Mouse (Mus musculus) embryonic facial prominence, embryonic 15.5 days (tissue): Measurements from ENCODE around the gene Ptx4. TPM values are rescaled to one million over a fixed set of nuclear protein-coding genes. Genes with fewer than 3 reads are reported as not detected.

Experiments used
- ATAC-seq: fragments of 200-750 bp; cut with Nextera tagmentation; 2 replicates; pipeline ENCODE4 v1.8.0; 2017; ENCODE audit warnings: low read depth, moderate TSS enrichment; ENCODE audit not compliant: insufficient number of reproducible peaks, low FRiP score, low TSS enrichment
- H3K27ac ChIP-seq: fragments of 300-500 bp; sonication (generic); replicated peaks from 2 replicates; pipeline ENCODE4 v1.5.1; 2015; ENCODE audit warnings: mild to moderate bottlenecking, inconsistent platforms
- H3K27me3 ChIP-seq: fragments of 300-500 bp; sonication (generic); 2 replicates; pipeline ENCODE4 v1.6.1; 2015; ENCODE audit warnings: inconsistent platforms
- H3K36me3 ChIP-seq: fragments of 300-500 bp; sonication (generic); 2 replicates; pipeline ENCODE4 v1.6.1; 2015; ENCODE audit warnings: mild to moderate bottlenecking, inconsistent platforms
- H3K4me1 ChIP-seq: fragments of 300-500 bp; sonication (generic); 2 replicates; pipeline ENCODE4 v1.6.1; 2015; ENCODE audit warnings: inconsistent platforms
- H3K4me2 ChIP-seq: fragments of 300-500 bp; sonication (generic); replicated peaks from 2 replicates; pipeline ENCODE4 v1.6.1; 2015; ENCODE audit warnings: mild to moderate bottlenecking, inconsistent platforms
- H3K4me3 ChIP-seq: fragments of 300-500 bp; sonication (generic); replicated peaks from 2 replicates; pipeline ENCODE4 v1.5.1; 2015; ENCODE audit warnings: mild to moderate bottlenecking, inconsistent platforms
- H3K9ac ChIP-seq: fragments of 300-500 bp; sonication (generic); 2 replicates; pipeline ENCODE4 v1.6.1; 2015; ENCODE audit warnings: inconsistent platforms
- H3K9me3 ChIP-seq: fragments of 300-500 bp; sonication (generic); replicated peaks from 2 replicates; pipeline ENCODE4 v1.6.1; 2016; ENCODE audit warnings: inconsistent platforms
- WGBS: fragments of 180-500 bp; shearing (Covaris S2); methylation state at CpG from one replicate; pipeline ENCODE4 v1.1.7; 2015; 5-methylcytosine and 5-hydroxymethylcytosine counted together
- polyA plus RNA-seq: library from polyadenylated mRNA; unstranded; fragments of >200 nt; fragmentation: Nextera tagmentation; extraction: Ambion mirVana; gene quantifications from 2 replicates; pipeline ENCODE4 v1.2.1, GENCODE M21; 2015

Gene Ptx4
- 2.2 and 2.8 TPM in 2 replicates for polyA plus RNA-seq

DNA sequence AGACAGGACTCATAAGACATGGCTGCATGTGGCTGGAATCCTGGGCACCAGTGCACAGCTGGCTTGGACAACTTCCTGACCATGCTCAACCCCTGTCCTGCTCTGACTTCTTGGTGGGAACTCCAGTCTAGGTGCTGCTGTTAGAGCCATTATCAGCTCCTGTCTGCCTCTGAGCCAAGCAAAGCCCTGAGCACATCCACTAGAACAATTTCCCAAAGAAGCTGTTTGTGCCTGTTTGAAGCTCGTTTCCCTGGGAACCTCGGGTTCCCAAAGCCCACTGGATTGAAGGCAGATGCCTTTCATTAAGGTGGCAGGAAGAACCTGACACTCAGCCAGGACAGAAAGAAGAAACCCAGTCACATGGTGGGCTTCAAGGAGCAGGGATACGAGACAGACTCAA lies at the start of gene Ptx4:
Gene Ptx4 (plus strand): TSS at position 355 of the 400 bp plus-strand sequence.
- H3K4me1 ChIP-seq, result peaks cover 10% of the 10 kb centered on the region; the same call in 1 of the 2 replicates
- no peak for ATAC-seq
- WGBS, result 11% methylated on average over 3 of the region's 3 CpGs
- H3K27me3 ChIP-seq, result no peaks in the 10 kb centered on the region; the same call in 1 of the 2 replicates
- H3K4me3 ChIP-seq, result no peak within 1 kb of the TSS
- no peaks in the 10 kb centered on the region for H3K36me3 ChIP-seq
- H3K27ac ChIP-seq, result no peak within 1 kb of the TSS
- H3K9ac ChIP-seq, result no peak within 1 kb of the TSS
- H3K9me3 ChIP-seq, result no peaks in the 10 kb centered on the region
- H3K4me2 ChIP-seq, result no peak within 1 kb of the TSS

DNA sequence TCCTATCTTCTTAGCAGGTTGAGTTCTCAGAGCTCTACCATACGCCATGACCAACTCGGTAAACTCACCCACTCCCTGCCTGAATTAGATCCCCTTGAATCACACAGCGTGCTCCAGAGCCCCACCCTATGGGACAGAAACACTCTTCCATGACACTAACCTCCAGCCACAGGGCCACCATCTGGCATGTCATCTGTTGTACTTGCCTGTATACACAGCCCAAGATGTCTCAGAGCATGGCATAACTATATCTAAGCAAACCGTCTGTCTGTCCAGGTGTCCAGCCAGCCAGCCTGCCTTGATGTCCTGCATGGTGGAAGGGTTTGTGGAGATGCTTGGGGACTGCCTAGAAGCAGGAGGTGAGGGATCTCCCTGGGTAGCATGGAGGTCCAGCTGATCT lies 43.7 kb upstream of the Ptx4 start:
- Histone ChIP-seq H3K27ac (no peak overlapping the region), H3K9me3 (no peaks in the 10 kb centered on the region), H3K9ac (no peak overlapping the region), H3K4me3 (no peak overlapping the region), H3K36me3 (no peaks in the 10 kb centered on the region), H3K4me2 (no peak overlapping the region), H3K4me1 (peaks cover 51% of the 10 kb centered on the region), H3K27me3 (no peaks in the 10 kb centered on the region)
- no peak for ATAC-seq
- WGBS, result 91% methylated on average over 4 of the region's 4 CpGs

DNA sequence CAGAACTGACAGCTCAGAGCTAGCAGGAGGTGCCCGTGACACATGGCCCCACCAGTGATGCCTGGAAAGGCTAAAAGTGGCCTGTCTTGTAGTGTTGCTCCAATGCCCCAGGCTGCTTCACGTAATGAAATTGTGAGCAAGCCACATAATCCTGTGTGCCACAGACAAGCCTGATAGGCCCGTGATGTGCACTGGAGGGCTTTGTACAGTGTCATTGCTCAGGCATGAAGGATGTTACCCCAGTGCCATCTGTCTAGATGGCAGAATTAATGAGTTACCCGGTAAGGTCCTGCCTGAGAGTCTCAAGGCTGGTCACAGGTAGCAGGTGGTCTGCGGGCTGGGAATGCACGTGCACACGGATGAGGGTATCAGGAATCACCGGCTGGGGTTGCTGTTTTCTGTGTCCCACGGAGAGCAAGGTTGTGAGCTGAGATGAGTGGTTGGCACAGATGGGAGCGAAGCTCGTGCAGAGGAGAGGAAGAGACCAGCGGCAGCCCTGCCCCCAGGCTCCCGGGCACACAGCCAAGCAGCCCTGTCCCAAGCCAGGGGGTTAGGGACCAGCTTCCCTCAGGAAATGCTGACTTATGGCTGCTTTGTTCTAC lies 42.7 kb upstream of the Ptx4 start:
- no peak overlapping the region for H3K9ac ChIP-seq
- no peaks in the 10 kb centered on the region for H3K9me3 ChIP-seq
- H3K27me3 ChIP-seq, result no peaks in the 10 kb centered on the region
- 42% methylated on average over 13 of the region's 13 CpGs for WGBS
- H3K36me3 ChIP-seq, result no peaks in the 10 kb centered on the region
- no peak; the same call in 1 of the 2 replicates for ATAC-seq
- peak overlapping the region; percentile 35 for H3K4me2 ChIP-seq
- H3K27ac ChIP-seq, result peak overlapping the region; percentile 61
- H3K4me1 ChIP-seq, result peaks cover 60% of the 10 kb centered on the region
- H3K4me3 ChIP-seq, result peak overlapping the region; percentile 32

DNA sequence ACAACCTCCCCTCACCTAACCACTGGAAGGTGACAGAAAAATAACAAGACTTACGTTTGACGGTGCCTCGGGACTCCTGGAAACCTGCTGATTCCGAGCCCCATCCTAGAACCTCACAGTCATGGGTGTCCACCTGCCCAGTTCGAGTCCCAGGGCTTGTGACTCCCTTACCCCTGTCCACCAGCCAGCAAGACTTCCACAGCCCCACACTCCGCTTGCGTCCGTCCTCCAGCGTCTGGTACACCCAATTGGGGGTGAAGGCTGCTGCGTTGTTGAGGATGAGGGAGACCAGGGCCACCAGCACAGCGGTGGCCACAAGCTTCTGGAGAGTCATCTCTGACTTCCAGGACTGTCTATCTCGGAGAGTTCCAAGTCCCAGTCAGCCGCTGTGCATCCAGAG lies 40.4 kb upstream of the Ptx4 start:
- no peak for ATAC-seq
- no peaks in the 10 kb centered on the region for H3K9me3 ChIP-seq
- H3K4me3 ChIP-seq, result peak overlapping the region; percentile 32
- H3K4me2 ChIP-seq, result peak overlapping the region; percentile 35
- peak overlapping the region; percentile 97 for H3K27ac ChIP-seq
- no peaks in the 10 kb centered on the region for H3K36me3 ChIP-seq
- 88% methylated on average over 13 of the region's 13 CpGs for WGBS
- no peaks in the 10 kb centered on the region for H3K27me3 ChIP-seq
- no peak overlapping the region; the same call in 1 of the 2 replicates for H3K9ac ChIP-seq
- H3K4me1 ChIP-seq, result peaks cover 83% of the 10 kb centered on the region

DNA sequence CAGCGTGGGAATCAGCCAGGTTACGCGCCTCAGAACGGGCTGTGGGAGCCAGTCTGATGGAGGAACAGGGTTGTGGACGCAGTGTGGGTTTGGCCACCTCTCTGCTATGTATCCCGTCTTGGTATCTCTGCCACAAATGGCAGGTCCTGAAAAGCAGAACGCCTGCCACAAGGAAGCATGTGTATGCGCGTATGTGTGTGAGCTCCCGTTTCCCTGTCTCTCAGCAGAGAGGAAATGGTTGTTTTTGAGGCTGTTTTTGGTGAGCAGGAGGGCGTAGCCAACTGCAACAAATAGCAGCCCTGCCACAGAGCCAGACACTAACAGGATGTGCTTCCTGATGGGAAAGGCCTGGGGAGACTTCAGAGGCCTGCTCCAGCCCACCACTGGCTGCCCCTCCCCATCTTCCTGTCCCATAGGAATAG lies 39.6 kb upstream of the Ptx4 start:
- H3K4me3 ChIP-seq, result peak overlapping the region; percentile 32
- WGBS, result 41% methylated on average over 11 of the region's 11 CpGs
- peak overlapping the region; percentile 35 for H3K4me2 ChIP-seq
- no peaks in the 10 kb centered on the region for H3K27me3 ChIP-seq
- peak overlapping the region; percentile 97 for H3K27ac ChIP-seq
- ATAC-seq, result no peak
- H3K36me3 ChIP-seq, result no peaks in the 10 kb centered on the region
- H3K9me3 ChIP-seq, result no peaks in the 10 kb centered on the region
- H3K9ac ChIP-seq, result no peak overlapping the region
- H3K4me1 ChIP-seq, result peaks cover 87% of the 10 kb centered on the region

DNA sequence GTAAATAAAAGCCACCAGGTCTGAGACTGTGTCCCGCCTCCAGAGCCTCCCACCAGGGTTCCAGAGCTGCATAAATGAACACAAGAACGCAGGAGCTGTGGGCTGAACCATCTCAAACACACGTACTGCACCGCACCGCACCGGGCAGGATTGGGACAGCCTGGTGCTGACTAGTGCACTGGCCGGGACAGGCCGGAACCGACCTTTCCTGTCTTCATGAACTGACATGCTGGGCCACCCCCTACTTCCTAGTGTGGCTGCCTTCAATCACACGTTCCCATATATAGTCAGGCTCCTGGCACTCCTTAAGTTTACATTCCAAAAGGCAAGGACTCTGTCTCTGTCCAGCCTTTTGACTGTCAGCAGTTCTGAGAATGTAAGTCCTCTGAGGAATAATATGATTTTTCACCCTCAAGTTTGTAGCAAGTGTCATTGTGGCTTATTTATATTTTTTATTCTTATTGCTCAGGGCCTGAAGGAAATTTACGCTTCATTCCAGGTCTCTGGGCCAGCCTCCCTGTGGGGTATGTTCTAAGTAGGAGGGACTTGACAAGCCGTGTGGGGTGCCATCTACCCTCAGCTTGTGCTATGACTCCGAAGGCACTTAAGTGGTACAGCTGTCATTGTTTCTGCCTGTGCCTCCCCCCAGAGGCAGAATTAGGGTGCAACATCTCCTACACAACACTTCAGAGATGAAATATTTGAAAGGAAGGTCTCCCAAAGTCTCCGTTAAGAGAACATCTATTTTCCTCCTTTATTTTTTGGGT lies 38.3 kb upstream of the Ptx4 start:
- peak overlapping the region; percentile 97 for H3K27ac ChIP-seq
- no peaks in the 10 kb centered on the region for H3K9me3 ChIP-seq
- H3K4me3 ChIP-seq, result no peak overlapping the region
- whole genome bisulfite sequencing, result 32% methylated on average over 14 of the region's 14 CpGs
- ATAC-seq, result peak; percentile 62
- peaks cover 82% of the 10 kb centered on the region for H3K4me1 ChIP-seq
- 0 out of 2 replicates have a peak, but pooled peaks cover 4% of the 10 kb centered on the region for H3K36me3 ChIP-seq
- no peak overlapping the region for H3K9ac ChIP-seq
- H3K27me3 ChIP-seq, result no peaks in the 10 kb centered on the region
- peak overlapping the region; percentile 21 for H3K4me2 ChIP-seq

DNA sequence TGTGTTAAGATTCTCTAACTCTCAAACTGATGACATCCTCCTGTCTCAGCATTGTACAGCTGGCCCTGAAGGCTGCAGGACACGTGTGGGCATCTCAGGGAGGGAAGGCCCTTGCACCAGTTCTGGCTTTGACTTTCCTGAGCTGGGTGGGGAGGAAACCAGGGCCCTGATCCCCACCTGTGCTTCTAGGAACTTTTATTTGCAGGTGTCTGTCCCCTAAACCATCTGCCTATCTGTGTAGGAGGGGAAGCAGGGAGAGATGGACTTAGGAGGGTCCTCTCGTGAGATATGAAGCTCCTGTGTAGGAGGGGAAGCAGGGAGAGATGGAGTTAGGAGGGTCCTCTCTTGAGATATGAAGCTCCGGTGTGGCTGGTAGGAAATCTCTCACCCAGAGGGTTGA lies 37.7 kb upstream of the Ptx4 start:
- H3K4me2 ChIP-seq, result peak overlapping the region; percentile 21
- no peak for ATAC-seq
- no peak overlapping the region for H3K4me3 ChIP-seq
- H3K36me3 ChIP-seq, result 0 out of 2 replicates have a peak, but pooled peaks cover 4% of the 10 kb centered on the region
- H3K4me1 ChIP-seq, result peaks cover 76% of the 10 kb centered on the region
- no peak overlapping the region for H3K9ac ChIP-seq
- H3K27me3 ChIP-seq, result no peaks in the 10 kb centered on the region
- H3K9me3 ChIP-seq, result no peaks in the 10 kb centered on the region
- peak overlapping the region; percentile 97 for H3K27ac ChIP-seq
- 25% methylated on average over 3 of the region's 3 CpGs for WGBS

DNA sequence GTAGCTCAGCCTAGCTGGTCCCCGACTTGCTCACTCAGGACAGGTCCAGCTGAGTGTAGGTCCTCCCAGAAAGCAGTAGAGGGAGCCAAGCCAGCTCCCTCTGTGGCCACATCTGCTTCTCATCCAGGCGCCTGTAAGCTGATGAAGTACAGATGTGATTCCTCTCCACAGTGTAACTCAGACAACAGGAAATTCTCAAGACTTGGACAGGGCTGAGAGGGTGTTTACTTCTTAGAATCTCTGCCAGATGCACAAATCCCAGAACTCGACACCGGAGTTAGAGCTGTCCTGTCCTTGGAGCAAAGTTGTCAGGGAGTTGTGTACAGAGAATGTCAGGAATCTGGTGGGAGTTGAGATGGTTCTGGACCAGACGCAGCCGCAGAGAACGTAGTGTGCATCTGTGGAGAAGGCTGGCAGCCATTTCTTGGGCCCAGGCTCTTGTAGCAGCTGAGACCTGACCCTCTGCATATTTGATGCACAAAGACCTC lies 37.1 kb upstream of the Ptx4 start, which contains the start of gene Tmem204:
Gene Tmem204 (minus strand): TSS at position 148 of the 488 bp plus-strand sequence.
- Histone ChIP-seq H3K27ac (peak within 1 kb of the TSS; percentile 97), H3K4me1 (peaks cover 70% of the 10 kb centered on the region), H3K4me2 (peak within 1 kb of the TSS; percentile 21), H3K4me3 (no peak within 1 kb of the TSS), H3K36me3 (peaks cover 10% of the 10 kb centered on the region; the same call in 1 of the 2 replicates), H3K27me3 (no peaks in the 10 kb centered on the region), H3K9me3 (no peaks in the 10 kb centered on the region), H3K9ac (0 out of 2 replicates have a peak within 1 kb of the TSS, but pooled peaks have one; percentile 2)
- WGBS, result 21% methylated on average over 7 of the region's 7 CpGs
- ATAC-seq, result peak; percentile 91

DNA sequence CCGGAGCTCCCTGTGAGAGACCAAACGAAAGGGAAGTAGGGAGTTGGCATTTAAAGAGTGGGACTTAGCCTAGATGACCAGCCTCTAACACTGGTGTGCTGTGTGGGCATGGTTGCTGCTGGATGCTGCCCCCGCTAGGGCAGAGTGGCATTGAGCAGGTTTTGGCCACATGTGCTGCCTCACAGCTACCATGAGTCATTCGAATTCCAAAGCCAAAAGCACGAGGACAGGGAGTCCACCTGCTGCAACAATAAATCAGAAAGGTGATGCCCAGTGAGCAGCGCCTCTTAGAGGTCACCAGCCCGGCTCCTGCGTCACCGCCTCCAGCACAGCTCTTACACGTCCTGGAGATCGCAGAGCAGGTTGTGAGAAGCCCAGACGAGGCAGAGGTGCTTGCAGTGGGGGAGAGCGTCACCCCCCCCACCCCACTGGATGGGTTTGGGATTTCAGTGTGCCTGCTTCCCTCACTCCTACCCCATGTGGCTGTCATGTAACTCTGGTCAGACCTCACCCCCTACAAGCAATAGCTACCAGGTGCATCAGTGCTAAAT lies 35.6 kb upstream of the Ptx4 start:
- Histone ChIP-seq H3K27me3 (no peaks in the 10 kb centered on the region), H3K4me3 (no peak overlapping the region), H3K36me3 (peaks cover 18% of the 10 kb centered on the region; the same call in 1 of the 2 replicates), H3K9me3 (no peaks in the 10 kb centered on the region), H3K9ac (no peak overlapping the region), H3K4me1 (peaks cover 56% of the 10 kb centered on the region), H3K27ac (peak overlapping the region; percentile 97), H3K4me2 (no peak overlapping the region)
- no peak for ATAC-seq
- 71% methylated on average over 13 of the region's 13 CpGs for WGBS

DNA sequence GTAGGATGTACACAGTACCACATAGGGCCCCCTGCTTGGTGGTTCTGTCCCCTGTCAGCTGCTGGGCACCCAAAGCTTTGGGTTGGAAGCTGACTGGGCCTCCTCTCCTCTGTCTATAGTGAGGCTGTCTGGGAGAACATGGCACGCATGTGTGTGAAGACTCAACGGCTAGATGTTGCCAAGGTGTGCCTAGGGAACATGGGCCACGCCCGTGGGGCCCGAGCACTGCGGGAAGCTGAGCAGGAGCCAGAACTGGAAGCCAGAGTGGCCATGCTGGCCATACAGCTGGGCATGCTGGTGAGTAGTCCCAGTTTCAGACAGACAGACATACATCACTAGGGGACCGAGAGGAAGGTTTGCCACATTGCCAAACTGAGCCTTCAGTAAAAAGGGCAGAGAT lies 33.8 kb upstream of the Ptx4 start:
- H3K9ac ChIP-seq, result no peak overlapping the region
- no peaks in the 10 kb centered on the region for H3K27me3 ChIP-seq
- ATAC-seq, result no peak
- peaks cover 27% of the 10 kb centered on the region for H3K36me3 ChIP-seq
- H3K4me3 ChIP-seq, result no peak overlapping the region
- no peaks in the 10 kb centered on the region for H3K9me3 ChIP-seq
- H3K4me1 ChIP-seq, result peaks cover 38% of the 10 kb centered on the region
- no peak overlapping the region for H3K4me2 ChIP-seq
- WGBS, result 87% methylated on average over 7 of the region's 7 CpGs
- no peak overlapping the region for H3K27ac ChIP-seq

DNA sequence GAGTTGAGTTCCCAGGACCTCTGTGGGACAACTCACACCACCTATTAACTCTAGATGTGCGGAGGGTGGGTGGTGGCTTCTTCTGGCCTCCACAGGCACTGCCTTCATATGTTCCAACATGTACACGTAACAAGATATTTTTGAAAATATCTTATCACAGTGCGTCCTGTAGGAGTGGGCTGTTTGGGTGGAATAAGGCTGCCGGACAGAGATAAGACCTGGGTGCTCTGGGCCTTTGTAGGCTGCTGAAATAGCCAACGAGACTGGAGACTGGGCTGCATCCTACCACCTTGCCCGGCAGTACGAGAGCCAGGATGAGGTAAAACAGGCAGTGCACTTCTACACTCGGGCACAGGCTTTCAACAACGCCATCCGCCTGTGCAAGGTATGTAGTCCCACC lies 31.4 kb upstream of the Ptx4 start:
- ATAC-seq, result no peak
- WGBS, result 89% methylated on average over 10 of the region's 10 CpGs
- Histone ChIP-seq H3K27me3 (no peaks in the 10 kb centered on the region), H3K4me1 (peaks cover 15% of the 10 kb centered on the region), H3K36me3 (peaks cover 42% of the 10 kb centered on the region), H3K9me3 (no peaks in the 10 kb centered on the region), H3K4me3 (no peak overlapping the region), H3K4me2 (no peak overlapping the region), H3K9ac (no peak overlapping the region), H3K27ac (no peak overlapping the region)
